Mouse (Mus musculus) olfactory bulb, adult 2 months (tissue): ENCODE measurements at regions not wholly inside any gene's neighbourhood (a gene's known extent, or its start where the extent isn't known, plus 50 kb on each side); places are given as distances from the start of the nearest gene placed in this dataset.

ENCODE experiments used
- CTCF ChIP-seq: fragments of 200-500 bp; IDR thresholded peaks from 2 replicates; pipeline ENCODE4 v1.5.1; 2012; ENCODE audit warnings: low read depth, mild to moderate bottlenecking, low read length, moderate library complexity; ENCODE audit not compliant: insufficient read depth
- POLR2A ChIP-seq: fragments of 200-500 bp; IDR thresholded peaks from 2 replicates; pipeline ENCODE4 v1.6.1; 2012; ENCODE audit warnings: mild to moderate bottlenecking, low read depth, low read length, moderate library complexity; ENCODE audit not compliant: insufficient read depth

GRCm38 (mm10) chr13:101203463-101203862 is 370.2 kb upstream of the Slc30a5 start:
- TF ChIP-seq CTCF (no peak), POLR2A (no peak)
